Mouse (Mus musculus): Measurements from ENCODE around the gene Pqbp1. TPM values are rescaled to one million over a fixed set of nuclear protein-coding genes. Genes with fewer than 3 reads are reported as not detected.

Pqbp1 gene
- total and polyA plus RNA-seq, 3 experiments, result 94.3 to 119 (median 96.6) TPM

DNA sequence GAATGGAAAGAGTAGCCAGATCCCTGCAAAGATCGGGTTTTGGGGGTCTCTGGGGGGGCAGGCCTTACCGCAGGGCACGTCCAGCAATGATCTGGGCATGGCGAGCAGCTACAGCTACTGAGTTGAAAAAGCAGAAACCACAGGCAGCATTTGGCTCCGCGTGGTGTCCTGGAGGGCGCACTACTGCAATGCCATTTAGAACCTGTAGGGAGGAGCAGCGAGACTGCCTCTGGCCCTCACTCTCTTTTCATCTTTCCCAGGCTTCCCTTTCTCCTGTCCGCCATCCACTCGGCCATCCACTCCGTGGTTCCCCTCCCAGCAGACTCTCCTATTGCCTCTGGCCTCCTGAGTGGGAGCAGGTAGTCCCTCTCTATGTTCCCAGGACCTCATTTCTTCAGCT is 37.8 kb upstream of the Pqbp1 start:
- no peaks in the 10 kb centered on the region for H3K27me3 ChIP-seq (replicated peaks)
- H3K4me1 ChIP-seq (ENCODE audit: control insufficient read depth in 1 of 2, insufficient read depth in 2 of 2), result no peaks in the 10 kb centered on the region
- no peak overlapping the region for H3K4me3 ChIP-seq (replicated peaks in 1 of 3; ENCODE audit: low read depth in 2 of 3, low read length in 2 of 3, poor library complexity in 1 of 3)
- TF ChIP-seq CTCF (conservative IDR thresholded peaks at IDR 0.05 in 1 of 2, IDR thresholded peaks at IDR 0.05 in 1 of 2; ENCODE audit: low read depth in 2 of 2, low read length in 2 of 2) (peak in 1 of 2 experiments; percentile 19; a peak in 2 of 4 replicates), EP300 (IDR thresholded peaks at IDR 0.05; ENCODE audit: low read length) (no peak)
- H3K36me3 ChIP-seq (replicated peaks in 1 of 2; ENCODE audit: control insufficient read depth in 1 of 2, insufficient read depth in 1 of 2, low read length in 1 of 2), result peaks cover 37 to 74% of the 10 kb centered on the region in 2 experiments
- no peak for DNase-seq (ENCODE audit: extremely low read depth)
- no peaks in the 10 kb centered on the region for H3K9me3 ChIP-seq (replicated peaks; ENCODE audit: low read length)
- no peak overlapping the region for H3K9ac ChIP-seq (ENCODE audit: insufficient read depth, low read depth)
- no peaks in the 10 kb centered on the region for H3K79me2 ChIP-seq (replicated peaks; ENCODE audit: control insufficient read depth, extremely low read depth, insufficient read depth, poor library complexity, severe bottlenecking)
- dilution Hi-C loops (cut with MboI; ENCODE audit: extremely low pct_ligation_motif_present, extremely low pct_unique_long_range_greater_than_20kb, low sequenced_read_pairs) (no loop called here), in situ Hi-C loops (cut with MboI; ENCODE audit: low pct_ligation_motif_present, low pct_unique_long_range_greater_than_20kb, low sequenced_read_pairs) (no loop called here)
- no peak overlapping the region for H3K4me2 ChIP-seq (ENCODE audit: insufficient read depth, low read depth, poor library complexity, severe bottlenecking)
- H3K27ac ChIP-seq (ENCODE audit: insufficient read depth, low read depth), result no peak overlapping the region

DNA sequence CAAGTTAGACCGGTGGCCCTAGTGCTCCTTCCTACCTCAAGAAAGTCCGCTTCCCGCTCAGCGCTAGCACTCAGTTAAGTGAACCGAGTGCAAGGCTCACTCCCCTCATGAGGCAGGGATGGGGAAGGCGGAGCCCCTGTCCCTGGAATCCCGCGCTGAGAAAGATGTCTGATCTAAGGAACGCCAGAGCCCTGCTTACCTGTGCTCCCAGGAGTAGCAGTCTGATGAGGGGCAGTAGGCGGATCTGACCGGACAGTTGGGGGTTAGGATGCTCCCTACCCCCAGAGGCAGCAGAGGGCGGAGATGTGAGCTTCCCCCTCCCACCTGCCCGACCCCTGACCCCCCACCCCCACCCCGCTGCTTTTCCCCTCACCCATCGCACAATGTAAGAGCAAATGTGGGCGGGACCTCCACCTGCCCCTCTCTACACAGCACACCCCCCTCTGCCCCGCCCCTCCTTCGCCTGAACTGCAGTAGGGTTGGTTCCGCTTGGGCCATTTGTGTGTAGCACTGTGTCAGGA is 29.3 kb upstream of the Pqbp1 start, which contains the start of gene Eras:
Eras (minus strand) TSS at position 338 of the 521 bp plus-strand sequence.
- Histone ChIP-seq H3K27me3 (replicated peaks) (no peaks in the 10 kb centered on the region), H3K9me3 (replicated peaks; ENCODE audit: low read length) (no peaks in the 10 kb centered on the region), H3K36me3 (replicated peaks in 1 of 2; ENCODE audit: control insufficient read depth in 1 of 2, insufficient read depth in 1 of 2, low read length in 1 of 2) (peaks cover 14 to 38% of the 10 kb centered on the region in 2 experiments), H3K27ac (ENCODE audit: insufficient read depth, low read depth) (no peak within 1 kb of the TSS), H3K4me2 (ENCODE audit: insufficient read depth, low read depth, poor library complexity, severe bottlenecking) (no peak within 1 kb of the TSS), H3K4me1 (ENCODE audit: control insufficient read depth in 1 of 2, insufficient read depth in 2 of 2) (no peaks in the 10 kb centered on the region), H3K79me2 (replicated peaks; ENCODE audit: control insufficient read depth, extremely low read depth, insufficient read depth, poor library complexity, severe bottlenecking) (no peaks in the 10 kb centered on the region), H3K9ac (ENCODE audit: insufficient read depth, low read depth) (no peak within 1 kb of the TSS), H3K4me3 (replicated peaks in 1 of 3; ENCODE audit: low read depth in 2 of 3, low read length in 2 of 3, poor library complexity in 1 of 3) (no peak within 1 kb of the TSS)
- in situ Hi-C loops (cut with MboI; ENCODE audit: low pct_ligation_motif_present, low pct_unique_long_range_greater_than_20kb, low sequenced_read_pairs), result no loop called here
- no peak for DNase-seq (ENCODE audit: extremely low read depth)
- TF ChIP-seq MAZ (IDR thresholded peaks at IDR 0.05; ENCODE audit: low read depth, low read length), result no peak
- TF ChIP-seq HCFC1 (IDR thresholded peaks at IDR 0.05; ENCODE audit: low read depth, low read length), result no peak
- no peak for TF ChIP-seq ZKSCAN1 (IDR thresholded peaks at IDR 0.05; ENCODE audit: borderline replicate concordance, low read depth, low read length)
- no peak for TF ChIP-seq RAD21 (IDR thresholded peaks at IDR 0.05; ENCODE audit: low read depth, low read length)
- no peak for TF ChIP-seq PAX5 (IDR thresholded peaks at IDR 0.05; ENCODE audit: low read length)
- no peak for TF ChIP-seq TBP (conservative IDR thresholded peaks at IDR 0.05; ENCODE audit: low read depth, low read length)
- TF ChIP-seq JUN (IDR thresholded peaks at IDR 0.05; ENCODE audit: insufficient read depth, low read depth, low read length), result no peak
- TF ChIP-seq ZC3H11A (IDR thresholded peaks at IDR 0.05; ENCODE audit: low read depth, low read length), result no peak
- no peak for TF ChIP-seq KAT2A (IDR thresholded peaks at IDR 0.05; ENCODE audit: insufficient replicate concordance, low read length)
- no peak for TF ChIP-seq GABPA (IDR thresholded peaks at IDR 0.05; ENCODE audit: insufficient replicate concordance, low read depth, low read length)
- no peak for TF ChIP-seq MYC (IDR thresholded peaks at IDR 0.05; ENCODE audit: low read depth, low read length)
- no peak for TF ChIP-seq POLR2AphosphoS2 (IDR thresholded peaks at IDR 0.05; ENCODE audit: low read depth, low read length)
- no peak for TF ChIP-seq USF1 (IDR thresholded peaks at IDR 0.05; ENCODE audit: low read depth, low read length)
- dilution Hi-C loops (cut with MboI; ENCODE audit: extremely low pct_ligation_motif_present, extremely low pct_unique_long_range_greater_than_20kb, low sequenced_read_pairs), result no loop called here

All from CH12.LX (cell line).